Mouse (Mus musculus) thymus, postnatal 10 days (tissue): ENCODE measurements at regions not wholly inside any gene's neighbourhood (a gene's known extent, or its start where the extent isn't known, plus 50 kb on each side); places are given as distances from the start of the nearest gene placed in this dataset.

ENCODE experiments used
- DNase-seq, 2 experiments: peaks; one replicate each; pipeline ENCODE4 v3.0.0; 2021; ENCODE audit warnings: low spot score in 2 of 2

DNA sequence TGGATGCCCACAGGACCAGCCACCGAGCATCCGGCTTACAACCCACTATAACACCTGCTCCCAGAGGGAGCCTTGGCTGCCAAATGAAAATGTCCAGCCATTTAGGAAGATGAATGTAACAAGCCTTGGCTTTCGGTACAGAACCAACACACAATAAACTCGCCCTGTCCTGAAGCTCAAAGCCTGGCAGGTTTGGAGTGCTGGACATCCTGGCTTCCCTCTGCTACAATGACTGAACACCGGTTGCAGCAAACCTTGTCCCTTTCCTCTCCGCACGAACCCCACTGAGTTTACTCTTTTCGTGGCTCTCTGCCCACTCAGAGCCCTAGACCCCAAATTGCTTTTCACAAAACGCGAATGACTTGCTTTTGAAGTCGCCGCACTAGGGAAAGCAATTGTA is 441.9 kb downstream of the Glrx3 start:
- no peak for DNase-seq

DNA sequence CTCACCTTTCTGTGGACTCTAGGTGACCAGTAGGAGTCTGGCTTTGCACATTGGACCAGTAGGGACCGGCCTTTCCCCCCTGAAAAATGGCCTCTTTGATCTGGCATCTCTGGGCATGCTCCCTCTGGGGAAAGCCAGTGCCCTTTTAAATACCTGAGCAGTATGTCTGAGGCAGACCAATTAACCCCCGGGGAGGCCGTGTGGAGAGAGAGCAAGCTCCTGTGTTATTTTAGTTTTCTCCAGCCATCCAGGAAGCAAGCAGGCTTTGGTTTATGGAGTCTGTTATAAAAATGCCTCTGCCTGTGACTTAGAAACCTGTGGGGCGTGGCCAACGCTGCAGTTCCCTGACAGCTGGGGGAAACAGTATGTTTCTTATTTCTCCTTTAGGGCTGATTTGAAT is 445.5 kb downstream of the Glrx3 start:
- DNase-seq = no peak

DNA sequence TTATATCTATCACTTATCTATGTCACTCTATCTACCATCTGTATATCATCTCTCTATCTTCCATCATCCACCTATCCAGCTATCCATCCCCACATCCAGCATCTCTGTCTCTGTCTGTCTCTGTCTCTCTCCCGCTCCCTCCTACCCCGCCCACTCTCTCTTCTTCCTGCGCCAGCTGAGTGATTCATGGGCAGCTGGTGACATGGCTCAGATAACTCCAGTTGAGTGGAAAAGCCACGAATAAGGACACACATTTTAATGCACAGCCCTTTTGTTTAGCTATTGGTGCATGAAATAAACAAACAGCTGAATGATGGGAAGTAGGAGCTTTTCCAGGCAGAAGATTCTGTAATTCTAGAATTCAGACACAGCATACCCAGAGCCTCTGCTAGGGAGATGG is 446.3 kb downstream of the Glrx3 start:
- no peak for DNase-seq

DNA sequence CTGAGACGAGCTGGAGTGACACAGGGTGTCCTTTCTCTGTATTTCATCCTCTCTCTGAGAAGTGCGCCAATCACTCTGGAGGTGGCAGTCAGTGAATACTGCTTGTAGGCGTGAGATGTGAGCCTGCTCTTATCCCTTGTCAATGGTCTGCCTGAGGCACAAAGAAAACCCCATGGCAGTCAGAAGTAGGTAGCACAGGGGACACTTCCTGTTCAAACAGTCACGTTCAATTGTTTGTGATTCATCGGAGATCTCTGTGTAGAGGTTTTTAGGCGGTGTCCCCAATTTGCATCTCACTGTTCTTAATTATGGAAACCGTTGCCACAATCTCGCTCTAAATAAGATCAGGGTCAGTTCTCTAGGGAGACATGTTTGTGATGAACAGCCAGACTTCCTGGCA is 447.7 kb downstream of the Glrx3 start:
- DNase-seq = no peak

DNA sequence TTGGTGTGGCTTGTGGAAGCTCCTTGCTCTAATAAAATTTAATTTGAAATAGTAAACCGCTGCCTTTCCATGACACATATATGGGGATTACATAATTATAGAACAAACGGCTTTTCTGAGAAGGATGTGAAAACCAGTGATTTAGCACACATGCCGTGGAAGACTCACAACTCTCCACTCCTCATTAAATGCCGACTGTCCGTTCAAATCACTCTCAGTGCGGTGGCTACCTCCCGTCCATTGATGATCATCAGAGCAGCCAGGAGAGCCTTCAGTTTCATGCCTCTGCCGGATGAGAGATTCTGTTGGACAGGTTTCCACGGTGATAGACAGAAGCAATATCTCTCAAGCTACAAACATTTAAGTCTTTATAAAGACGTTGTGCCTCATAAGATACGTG is 451.3 kb downstream of the Glrx3 start:
- DNase-seq = no peak

DNA sequence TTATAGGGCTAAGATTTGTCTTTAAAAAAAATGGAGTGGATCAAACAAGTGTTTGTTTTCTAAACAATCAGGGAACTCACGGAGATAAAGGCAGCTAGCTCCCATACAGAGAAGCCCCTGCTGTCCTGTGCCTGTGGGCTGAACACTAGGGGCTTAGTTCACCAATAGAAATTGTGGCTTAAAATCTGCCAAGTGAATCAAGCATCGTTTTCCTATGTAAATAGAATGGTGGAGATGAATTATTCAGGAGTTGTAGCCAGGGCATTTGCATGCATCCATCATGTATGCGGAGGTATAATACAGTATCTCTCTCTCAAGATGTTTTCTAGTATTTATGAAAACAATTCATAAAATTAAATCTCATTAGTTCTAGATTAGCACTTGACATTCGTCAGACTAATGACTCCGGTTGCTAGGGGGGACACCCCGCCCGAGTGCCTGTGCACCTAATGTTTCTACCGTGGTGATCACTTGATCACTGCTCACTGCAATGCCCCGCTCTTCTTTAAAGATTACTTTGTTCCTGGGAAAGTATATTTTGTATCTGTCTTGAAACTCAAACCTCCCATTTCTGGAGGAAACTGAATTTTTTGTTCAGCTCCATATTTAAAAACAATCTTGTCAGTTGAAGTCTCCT is 469.1 kb downstream of the Glrx3 start:
- no peak for DNase-seq

DNA sequence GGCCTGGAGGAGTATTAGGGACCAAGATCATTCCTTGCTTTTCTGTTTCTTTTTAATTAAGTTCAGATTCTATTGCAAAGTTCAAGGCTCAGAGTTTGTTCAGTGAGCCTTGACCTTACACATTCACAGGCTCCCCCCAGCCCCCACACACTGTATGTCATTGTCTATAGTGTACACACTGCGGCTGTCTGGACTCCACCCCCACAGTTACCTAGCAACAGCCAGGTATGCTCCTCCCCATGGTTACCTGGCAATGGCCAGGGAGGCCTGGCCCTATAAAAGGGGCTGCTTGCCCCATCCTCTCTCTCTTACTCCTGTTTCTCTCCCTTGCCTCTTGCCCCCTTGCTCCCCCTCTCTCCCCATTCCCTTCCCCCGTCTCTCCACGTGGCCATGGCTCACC is 472.0 kb downstream of the Glrx3 start:
- no peak for DNase-seq

DNA sequence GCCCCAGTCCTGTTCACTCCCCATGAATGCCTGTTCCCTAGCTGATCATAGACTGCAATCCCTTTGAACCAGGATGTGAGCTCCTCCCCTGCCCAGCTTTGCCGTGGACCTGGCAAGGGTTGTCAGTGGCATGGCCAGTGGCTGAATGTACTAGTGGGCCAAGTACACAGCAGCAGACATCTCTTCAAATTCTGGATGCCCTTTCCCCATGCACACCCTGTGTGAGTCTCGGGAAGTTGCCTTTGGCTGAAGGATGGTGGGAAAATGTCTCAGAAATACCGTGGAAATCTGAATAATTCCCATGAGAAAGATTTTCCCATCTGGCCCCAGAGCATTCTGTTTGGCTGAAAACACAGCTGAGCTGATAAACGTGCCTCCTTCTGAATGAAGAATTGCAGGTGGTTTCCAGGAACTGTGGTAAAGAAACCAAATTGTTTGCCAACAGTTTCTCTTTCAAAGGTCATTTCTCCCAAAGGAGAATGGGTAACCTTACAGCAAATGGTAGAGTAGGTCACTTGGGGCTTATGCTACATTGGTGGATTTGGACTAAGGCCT is 476.2 kb downstream of the Glrx3 start:
- no peak for DNase-seq

DNA sequence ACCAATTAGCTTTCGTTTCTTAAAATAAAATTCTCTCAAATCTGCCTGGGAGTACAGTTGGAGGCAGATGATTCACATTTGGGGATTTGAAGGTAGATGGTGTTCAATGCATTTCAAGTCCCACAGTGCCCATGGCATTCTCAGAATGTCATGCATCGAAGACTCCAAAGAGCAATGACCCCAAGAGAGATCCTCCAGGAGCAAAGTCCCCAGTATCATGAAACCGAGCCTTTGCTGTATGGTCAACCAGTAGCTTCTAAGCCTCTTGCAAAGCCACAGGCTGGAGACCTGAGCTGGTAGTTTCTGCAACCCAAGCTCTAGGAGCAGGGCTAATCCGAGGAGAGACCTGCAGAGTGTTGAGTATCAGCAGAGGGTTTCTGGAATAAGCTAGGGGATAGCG is 477.1 kb downstream of the Glrx3 start:
- no peak for DNase-seq

DNA sequence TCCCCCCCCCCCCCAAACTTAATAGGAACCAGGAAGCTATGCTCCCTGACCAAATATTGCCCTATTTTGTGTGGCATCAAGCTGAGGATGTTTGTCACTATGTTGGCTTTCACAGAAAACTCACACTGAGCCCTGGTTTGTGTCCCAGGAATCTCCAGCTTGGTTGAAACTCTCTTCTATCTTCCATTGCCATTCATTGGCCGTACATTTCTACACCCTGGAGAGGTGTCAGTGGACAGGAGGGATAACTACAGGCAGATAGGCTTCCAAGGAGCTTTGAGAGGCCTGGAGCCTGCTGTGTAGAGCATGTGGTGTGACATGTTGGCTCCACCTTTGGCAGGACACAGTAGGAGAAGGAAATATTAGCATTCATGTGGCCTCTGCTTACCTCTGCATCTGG is 478.9 kb downstream of the Glrx3 start:
- no peak for DNase-seq

DNA sequence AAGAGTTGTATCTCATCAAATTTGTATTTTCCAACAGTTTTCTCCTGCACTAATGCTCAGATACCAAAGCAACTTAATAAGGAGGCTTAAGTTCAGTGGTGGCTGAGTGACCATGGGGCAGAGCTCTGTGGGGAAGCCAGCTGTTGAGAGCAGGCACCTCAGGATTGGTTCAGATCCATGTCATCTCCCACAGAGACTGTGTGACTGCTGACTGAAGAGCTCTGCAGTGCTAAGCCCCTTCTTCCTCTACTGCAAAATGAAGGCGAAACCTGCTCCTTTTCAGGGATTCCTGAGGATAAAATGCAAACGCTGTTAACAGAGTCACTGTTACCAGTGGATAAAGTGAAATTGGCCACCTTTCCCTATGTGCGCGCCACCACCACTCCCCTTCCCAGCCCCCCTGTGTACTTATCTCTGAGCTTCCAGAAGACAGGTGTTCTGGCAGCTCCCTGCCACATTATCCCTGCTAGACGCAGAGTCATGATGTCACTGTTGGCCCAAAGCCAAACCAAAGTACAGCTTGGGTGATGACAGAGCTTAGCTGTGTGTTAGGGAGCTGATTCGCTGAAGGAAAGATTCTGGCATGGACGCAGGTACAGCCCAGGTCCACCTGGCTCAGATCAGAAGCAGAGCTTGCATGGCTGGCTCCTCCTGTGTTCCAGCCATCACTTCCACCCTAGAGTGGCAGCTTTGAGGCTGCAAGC is 472.9 kb downstream of the Tcerg1l start:
- no peak for DNase-seq

DNA sequence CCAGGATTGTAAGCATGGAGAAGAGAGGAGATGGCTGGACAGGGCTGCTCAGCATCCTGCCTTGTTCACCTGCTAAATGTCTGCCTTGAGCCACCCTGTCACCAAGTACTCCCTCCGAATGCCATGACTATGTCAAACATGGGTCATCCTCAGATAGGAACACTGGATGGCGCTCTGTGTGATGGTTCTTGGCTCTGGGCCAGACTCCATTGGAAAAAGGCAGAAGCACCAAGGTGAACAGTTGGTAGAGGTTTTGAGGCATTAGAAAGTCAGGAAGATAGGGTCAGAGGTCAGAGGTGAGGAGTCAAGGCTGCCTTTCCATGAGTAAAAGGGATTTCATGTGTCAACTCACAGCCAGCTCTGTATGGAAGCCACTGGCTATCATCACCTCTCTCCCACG is 471.9 kb downstream of the Tcerg1l start:
- no peak for DNase-seq

DNA sequence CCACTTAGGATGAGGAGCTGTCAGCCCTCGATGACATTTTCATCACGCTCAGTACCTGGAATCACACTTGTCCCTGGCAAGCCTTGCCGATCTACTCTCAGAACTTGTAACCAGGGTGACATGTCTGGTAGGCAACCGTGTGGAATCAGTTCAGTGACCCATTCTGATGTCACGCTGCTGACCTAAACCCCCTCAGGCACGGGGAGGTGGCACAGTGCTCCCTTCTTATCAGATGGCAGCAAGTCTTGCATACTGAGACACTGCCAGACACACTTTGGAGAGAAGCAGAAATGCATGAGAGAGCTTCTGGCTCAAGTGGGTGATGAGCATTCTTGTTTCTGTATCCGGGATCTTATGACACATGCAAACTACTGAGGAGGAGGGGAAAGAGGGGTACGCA is 470.2 kb downstream of the Tcerg1l start:
- no peak for DNase-seq

DNA sequence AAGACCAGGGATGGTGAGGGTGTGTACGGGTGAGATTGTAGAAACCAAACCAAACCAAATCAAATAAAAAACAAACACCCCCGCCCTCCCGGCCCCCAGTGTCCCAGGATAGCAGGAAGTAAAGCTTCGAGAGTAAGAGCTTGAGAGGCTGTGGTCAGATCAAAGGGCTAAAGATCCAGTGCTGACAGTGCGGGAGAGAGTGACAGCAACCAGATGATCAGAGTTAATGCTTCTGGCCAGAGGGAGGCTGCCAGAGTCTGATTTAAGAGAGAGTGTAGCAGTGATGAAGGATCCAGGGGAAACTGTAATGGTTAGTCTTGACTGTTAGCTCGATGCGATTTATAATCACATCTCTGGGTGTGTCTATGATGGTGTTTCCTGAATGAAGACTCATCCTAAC is 467.3 kb downstream of the Tcerg1l start:
- DNase-seq = no peak

DNA sequence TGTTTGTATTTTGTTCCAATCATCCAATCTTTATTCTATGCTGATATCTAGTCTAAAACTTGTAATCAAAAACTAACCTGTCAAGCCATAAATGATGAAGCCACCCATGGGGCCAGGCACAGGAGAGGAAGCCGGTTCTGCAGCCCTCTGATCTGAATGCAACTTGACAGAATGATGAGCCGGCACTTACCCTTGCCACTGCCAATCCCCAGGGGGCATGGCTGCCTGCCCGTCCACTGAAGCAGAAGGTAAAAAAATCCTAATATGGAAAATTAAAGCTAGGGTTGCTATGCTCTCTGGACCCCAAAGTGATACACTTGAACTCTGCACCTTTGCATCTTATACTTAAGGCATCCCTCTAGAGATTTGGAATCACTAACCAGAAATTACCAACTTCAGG is 461.6 kb downstream of the Tcerg1l start:
- DNase-seq = no peak

DNA sequence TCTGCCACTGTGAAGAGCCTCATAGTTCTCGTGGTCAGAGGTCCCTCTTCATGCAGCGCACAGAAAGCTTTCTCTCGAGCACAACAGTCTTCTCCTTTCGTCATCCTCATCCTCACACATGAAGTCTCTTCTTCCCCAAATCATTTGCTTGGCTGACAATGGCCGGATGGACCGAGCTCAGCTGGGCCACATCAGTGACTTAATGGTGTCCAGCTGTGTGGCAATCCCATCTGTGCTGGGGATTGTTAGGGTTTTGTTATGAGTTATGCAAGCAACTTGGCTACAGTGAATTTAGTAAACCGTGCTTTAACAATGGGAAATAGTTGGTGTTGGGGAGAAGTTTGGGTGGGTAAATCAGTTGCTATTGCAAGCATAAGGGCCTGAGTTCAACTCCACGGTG is 458.4 kb downstream of the Tcerg1l start:
- no peak for DNase-seq

DNA sequence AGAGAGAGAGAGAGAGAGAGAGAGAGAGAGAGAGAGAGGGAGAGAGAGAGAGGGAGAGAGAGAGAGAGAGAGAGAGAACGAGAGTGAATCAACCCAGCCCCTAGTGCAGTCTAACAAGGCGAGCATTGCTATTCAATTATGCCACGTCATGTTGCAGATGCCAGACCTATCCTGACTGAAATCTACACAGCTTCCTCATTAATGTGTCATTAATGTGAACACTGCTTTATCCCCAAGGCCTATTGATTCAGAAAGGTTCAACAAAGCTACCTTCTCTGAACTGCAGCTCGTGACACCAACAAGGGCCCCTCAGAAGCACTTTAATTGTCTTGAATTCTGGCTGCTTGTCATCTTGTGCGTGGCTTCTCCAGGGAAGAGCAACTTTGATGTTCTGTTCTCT is 457.4 kb downstream of the Tcerg1l start:
- no peak for DNase-seq

DNA sequence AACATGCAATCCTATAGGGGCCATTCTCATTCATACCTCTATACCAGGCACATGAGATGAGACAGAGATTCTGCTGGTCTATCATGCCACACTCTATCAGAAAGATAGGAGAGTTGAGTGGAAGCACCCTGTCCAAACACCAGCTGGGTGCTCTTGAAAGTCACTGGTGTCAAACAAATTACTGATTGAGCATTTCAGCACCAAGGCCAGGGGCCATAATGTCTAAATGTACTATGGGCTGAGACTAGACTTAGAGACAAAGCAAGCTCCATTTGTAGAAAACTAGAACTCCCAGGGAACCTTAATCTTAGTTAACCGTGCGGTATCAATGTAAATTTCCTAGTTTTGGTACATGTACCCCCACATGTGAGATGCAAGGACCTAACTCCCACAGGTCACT is 452.5 kb downstream of the Tcerg1l start:
- no peak for DNase-seq

DNA sequence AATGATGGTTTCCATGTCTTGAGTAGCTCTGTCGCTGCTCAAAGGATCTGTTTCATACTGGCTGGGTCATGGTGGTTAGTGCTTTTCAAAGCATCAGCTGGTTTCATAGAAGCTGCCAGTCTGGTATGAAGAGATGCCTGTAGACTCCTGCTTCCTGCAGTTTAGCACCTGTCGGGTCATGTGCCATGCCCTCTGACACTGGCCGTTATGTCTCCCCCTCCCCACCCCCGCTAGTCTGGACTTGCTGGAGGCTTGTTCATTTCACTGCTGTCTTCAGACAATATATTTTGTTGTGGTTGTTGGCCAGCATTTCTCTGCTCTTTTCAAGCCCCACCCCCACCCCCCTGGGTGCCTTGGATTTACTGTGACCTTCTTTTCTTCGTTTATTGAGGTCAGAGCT is 450.1 kb downstream of the Tcerg1l start:
- no peak for DNase-seq

DNA sequence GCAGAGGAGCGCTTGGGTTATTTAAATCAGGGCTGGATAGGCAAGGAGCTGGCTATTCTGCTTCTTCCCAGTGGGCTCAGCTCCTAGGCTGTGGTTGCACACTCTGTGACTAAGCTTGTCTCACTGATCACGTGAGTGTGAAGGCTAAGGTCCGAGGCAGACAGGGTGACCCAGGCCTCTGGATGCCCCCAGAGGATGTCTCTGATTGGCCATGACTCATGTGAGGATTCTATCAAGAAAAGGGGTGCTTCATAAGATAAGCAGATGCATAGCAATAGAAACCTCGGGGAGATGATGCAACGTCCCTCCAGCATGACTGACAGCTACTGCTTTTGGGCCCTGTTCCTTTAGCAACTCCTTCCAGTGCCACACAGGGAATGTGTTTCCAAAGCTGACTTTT is 440.2 kb downstream of the Tcerg1l start:
- no peak for DNase-seq

DNA sequence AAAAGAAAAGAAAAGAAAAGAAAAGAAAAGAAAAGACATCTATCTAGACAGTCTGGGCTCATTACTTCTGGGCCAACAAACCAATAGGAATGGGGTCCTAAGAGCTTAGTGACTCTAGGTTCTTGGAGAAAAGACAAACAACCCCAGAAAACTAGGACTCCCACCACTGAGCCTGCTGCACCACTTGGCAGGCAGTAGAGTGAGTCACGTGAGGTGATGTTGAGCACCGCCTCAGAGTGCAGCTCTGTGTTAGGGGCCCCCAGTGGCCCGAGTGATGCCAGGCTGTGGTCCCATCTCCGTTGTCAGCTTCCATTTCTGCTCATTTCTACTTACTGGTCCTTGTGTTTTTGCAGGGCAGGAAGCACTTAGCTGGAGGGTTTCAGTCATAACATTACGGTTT is 439.7 kb downstream of the Tcerg1l start:
- no peak for DNase-seq

DNA sequence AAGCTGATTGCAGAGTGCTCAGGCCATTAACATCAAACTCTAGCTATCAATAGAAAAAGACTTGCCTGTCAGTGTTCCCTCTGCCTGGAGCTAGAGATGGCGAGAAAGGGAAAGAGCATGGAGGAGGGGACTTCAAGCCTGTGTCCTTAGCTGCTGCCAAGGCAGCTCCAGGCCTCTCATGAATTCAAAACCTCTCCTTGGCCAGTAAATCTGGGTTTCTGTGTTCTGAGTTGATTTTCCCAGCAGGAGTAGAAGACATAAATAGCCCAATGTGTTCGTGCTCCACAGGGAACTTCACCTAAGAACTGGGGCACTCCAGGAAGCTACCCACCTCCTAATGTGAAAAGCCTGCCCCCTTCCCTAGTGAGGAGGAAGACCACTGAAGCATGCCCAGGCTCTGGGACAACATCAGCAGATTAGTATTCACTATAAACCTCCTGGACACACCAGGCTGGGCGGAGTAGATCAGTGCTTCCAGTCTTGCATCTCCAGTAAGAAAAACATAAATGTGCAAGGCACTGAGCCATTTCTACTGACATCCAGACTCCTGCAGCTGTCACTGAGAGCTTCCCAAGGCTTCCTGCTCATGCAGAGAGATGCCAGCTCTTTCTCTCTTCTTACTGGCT is 433.9 kb downstream of the Tcerg1l start:
- DNase-seq = no peak

DNA sequence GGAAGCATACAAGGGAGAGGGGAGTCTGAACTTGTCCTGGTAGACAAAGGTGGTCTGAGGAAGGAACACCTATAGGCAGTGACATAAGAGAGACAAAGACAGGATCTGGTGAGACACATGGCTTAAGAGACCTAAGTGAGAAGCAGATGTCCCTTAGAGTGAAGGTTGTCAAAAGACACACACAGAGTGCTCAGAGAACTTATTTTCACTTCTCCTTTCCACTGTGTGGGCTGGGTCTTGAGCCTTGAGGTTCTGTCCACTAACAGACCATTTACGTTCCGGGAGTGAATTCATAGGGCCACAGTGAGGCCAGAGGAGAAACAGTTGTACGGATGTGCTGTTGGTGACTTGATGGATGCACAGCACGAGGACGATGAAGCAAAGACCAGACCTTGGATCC is 422.8 kb downstream of the Tcerg1l start:
- no peak for DNase-seq
